Mouse (Mus musculus) megakaryocyte, embryonic 14.5 days (primary cell): ENCODE measurements around the gene Efna1.

Source experiments
- FLI1 ChIP-seq: IDR thresholded peaks from 2 replicates; pipeline ENCODE4 v1.6.1; 2012; ENCODE audit warnings: low read length, inconsistent platforms, mixed read lengths
- GATA1 ChIP-seq: IDR thresholded peaks from 3 replicates; pipeline ENCODE4 v1.6.1; 2012; ENCODE audit warnings: mixed read lengths, low read length, inconsistent platforms, borderline replicate concordance

GRCm38 (mm10) chr3:89320581-89321182 is 39.7 kb upstream of the Efna1 start:
- TF ChIP-seq GATA1: no peak
- no peak for TF ChIP-seq FLI1
